Mouse (Mus musculus): ENCODE measurements around the gene Nucks1. TPM values are rescaled to one million over a fixed set of nuclear protein-coding genes. Genes with fewer than 3 reads are reported as not detected.

Nucks1 gene
- polyA plus RNA-seq, 1 experiment = 20.6 TPM

GRCm38 (mm10) chr1:131968983-131969382 is 58.6 kb downstream of the Nucks1 start:
- no peaks in the 10 kb centered on the region for H3K36me3 ChIP-seq (ENCODE audit: control insufficient read depth, insufficient read depth)
- H3K4me2 ChIP-seq (ENCODE audit: low read depth) = no peak overlapping the region
- TF ChIP-seq REST (IDR thresholded peaks at IDR 0.05; ENCODE audit: insufficient read depth, insufficient read length) (no peak), SRF (IDR thresholded peaks at IDR 0.05; ENCODE audit: control insufficient read depth, insufficient read length, low read depth) (no peak), USF1 (IDR thresholded peaks at IDR 0.05; ENCODE audit: low read depth) (no peak), MYOG (IDR thresholded peaks at IDR 0.05; ENCODE audit: control insufficient read depth in 1 of 3, insufficient read depth in 1 of 3, insufficient read length in 2 of 3, low read depth in 2 of 3) (no peak), POLR2AphosphoS2 (IDR thresholded peaks at IDR 0.05; ENCODE audit: insufficient read length, low read depth) (no peak), MYOD1 (IDR thresholded peaks at IDR 0.05; ENCODE audit: control insufficient read depth in 1 of 3, insufficient read length in 2 of 3, low read depth in 2 of 3) (no peak), MAX (IDR thresholded peaks at IDR 0.05; ENCODE audit: low read depth) (no peak), POLR2A (IDR thresholded peaks at IDR 0.05; ENCODE audit: insufficient read length, low read depth) (no peak), CEBPB (IDR thresholded peaks at IDR 0.05; ENCODE audit: insufficient read depth, poor library complexity, severe bottlenecking) (no peak), TCF3 (IDR thresholded peaks at IDR 0.05; ENCODE audit: insufficient read length, low read depth) (no peak), E2F4 (IDR thresholded peaks at IDR 0.05; ENCODE audit: insufficient read depth) (no peak), TCF12 (IDR thresholded peaks at IDR 0.05; ENCODE audit: insufficient read depth, poor library complexity, severe bottlenecking) (no peak)
- no peak overlapping the region for H3ac ChIP-seq (ENCODE audit: control insufficient read depth, insufficient read length)
- H3K27me3 ChIP-seq (ENCODE audit: control insufficient read depth, insufficient read depth, insufficient read length) = peaks cover 78% of the 10 kb centered on the region
- no peaks in the 10 kb centered on the region for H3K79me2 ChIP-seq (ENCODE audit: control insufficient read depth, insufficient read depth)
- H3K4me3 ChIP-seq = no peak overlapping the region

DNA sequence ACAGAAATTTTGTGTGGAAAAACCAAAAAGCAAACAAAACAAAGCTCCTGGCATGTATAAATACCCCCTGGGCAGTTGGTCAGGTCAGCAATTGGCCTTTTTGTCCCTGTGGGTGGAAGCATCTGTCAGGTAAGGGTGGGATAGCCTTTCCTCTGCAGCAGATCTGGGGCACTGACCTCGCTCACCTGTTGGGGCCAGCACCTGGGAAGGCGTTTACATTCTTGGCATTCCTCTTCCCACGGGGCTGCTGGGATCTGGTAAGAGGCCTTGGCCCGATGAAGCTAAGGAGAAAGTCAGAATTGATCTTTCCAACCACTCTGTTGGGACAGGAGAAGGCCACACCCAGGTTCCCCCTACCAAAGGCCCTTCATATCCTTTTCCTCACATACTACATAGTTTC is 59.5 kb downstream of the Nucks1 start:
- H3K4me3 ChIP-seq = no peak overlapping the region
- TF ChIP-seq MAX (IDR thresholded peaks at IDR 0.05; ENCODE audit: low read depth) = no peak
- TF ChIP-seq SRF (IDR thresholded peaks at IDR 0.05; ENCODE audit: control insufficient read depth, insufficient read length, low read depth) = no peak
- TF ChIP-seq TCF3 (IDR thresholded peaks at IDR 0.05; ENCODE audit: insufficient read length, low read depth) = no peak
- TF ChIP-seq E2F4 (IDR thresholded peaks at IDR 0.05; ENCODE audit: insufficient read depth) = no peak
- TF ChIP-seq TCF12 (IDR thresholded peaks at IDR 0.05; ENCODE audit: insufficient read depth, poor library complexity, severe bottlenecking) = no peak
- no peak for TF ChIP-seq POLR2A (IDR thresholded peaks at IDR 0.05; ENCODE audit: insufficient read length, low read depth)
- no peak for TF ChIP-seq USF1 (IDR thresholded peaks at IDR 0.05; ENCODE audit: low read depth)
- TF ChIP-seq CEBPB (IDR thresholded peaks at IDR 0.05; ENCODE audit: insufficient read depth, poor library complexity, severe bottlenecking) = no peak
- TF ChIP-seq MYOD1 (IDR thresholded peaks at IDR 0.05; ENCODE audit: control insufficient read depth in 1 of 3, insufficient read length in 2 of 3, low read depth in 2 of 3) = no peak
- TF ChIP-seq REST (IDR thresholded peaks at IDR 0.05; ENCODE audit: insufficient read depth, insufficient read length) = no peak
- peaks cover 78% of the 10 kb centered on the region for H3K27me3 ChIP-seq (ENCODE audit: control insufficient read depth, insufficient read depth, insufficient read length)

GRCm38 (mm10) chr1:131970322-131970660 is 60.0 kb downstream of the Nucks1 start:
- TF ChIP-seq TCF3 (IDR thresholded peaks at IDR 0.05; ENCODE audit: insufficient read length, low read depth) (no peak), TCF12 (IDR thresholded peaks at IDR 0.05; ENCODE audit: insufficient read depth, poor library complexity, severe bottlenecking) (no peak), MYOG (IDR thresholded peaks at IDR 0.05; ENCODE audit: control insufficient read depth in 1 of 3, insufficient read depth in 1 of 3, insufficient read length in 2 of 3, low read depth in 2 of 3) (no peak), E2F4 (IDR thresholded peaks at IDR 0.05; ENCODE audit: insufficient read depth) (no peak), CEBPB (IDR thresholded peaks at IDR 0.05; ENCODE audit: insufficient read depth, poor library complexity, severe bottlenecking) (no peak), POLR2A (IDR thresholded peaks at IDR 0.05; ENCODE audit: insufficient read length, low read depth) (no peak), MYOD1 (IDR thresholded peaks at IDR 0.05; ENCODE audit: control insufficient read depth in 1 of 3, insufficient read length in 2 of 3, low read depth in 2 of 3) (no peak), USF1 (IDR thresholded peaks at IDR 0.05; ENCODE audit: low read depth) (no peak), REST (IDR thresholded peaks at IDR 0.05; ENCODE audit: insufficient read depth, insufficient read length) (no peak), POLR2AphosphoS2 (IDR thresholded peaks at IDR 0.05; ENCODE audit: insufficient read length, low read depth) (no peak)
- Histone ChIP-seq H3ac (ENCODE audit: control insufficient read depth, insufficient read length) (no peak overlapping the region), H3K36me3 (ENCODE audit: control insufficient read depth, insufficient read depth) (no peaks in the 10 kb centered on the region), H3K27me3 (ENCODE audit: control insufficient read depth, insufficient read depth, insufficient read length) (peaks cover 80% of the 10 kb centered on the region), H3K4me3 (no peak overlapping the region), H3K4me2 (ENCODE audit: low read depth) (no peak overlapping the region), H3K79me2 (ENCODE audit: control insufficient read depth, insufficient read depth) (no peaks in the 10 kb centered on the region)

More for the DNA sequence above, 59.5 kb downstream of the Nucks1 start:
- H3K79me2 ChIP-seq (ENCODE audit: control insufficient read depth, insufficient read depth) = no peaks in the 10 kb centered on the region
- H3K4me2 ChIP-seq (ENCODE audit: low read depth) = no peak overlapping the region
- no peak overlapping the region for H3ac ChIP-seq (ENCODE audit: control insufficient read depth, insufficient read length)
- no peaks in the 10 kb centered on the region for H3K36me3 ChIP-seq (ENCODE audit: control insufficient read depth, insufficient read depth)

DNA sequence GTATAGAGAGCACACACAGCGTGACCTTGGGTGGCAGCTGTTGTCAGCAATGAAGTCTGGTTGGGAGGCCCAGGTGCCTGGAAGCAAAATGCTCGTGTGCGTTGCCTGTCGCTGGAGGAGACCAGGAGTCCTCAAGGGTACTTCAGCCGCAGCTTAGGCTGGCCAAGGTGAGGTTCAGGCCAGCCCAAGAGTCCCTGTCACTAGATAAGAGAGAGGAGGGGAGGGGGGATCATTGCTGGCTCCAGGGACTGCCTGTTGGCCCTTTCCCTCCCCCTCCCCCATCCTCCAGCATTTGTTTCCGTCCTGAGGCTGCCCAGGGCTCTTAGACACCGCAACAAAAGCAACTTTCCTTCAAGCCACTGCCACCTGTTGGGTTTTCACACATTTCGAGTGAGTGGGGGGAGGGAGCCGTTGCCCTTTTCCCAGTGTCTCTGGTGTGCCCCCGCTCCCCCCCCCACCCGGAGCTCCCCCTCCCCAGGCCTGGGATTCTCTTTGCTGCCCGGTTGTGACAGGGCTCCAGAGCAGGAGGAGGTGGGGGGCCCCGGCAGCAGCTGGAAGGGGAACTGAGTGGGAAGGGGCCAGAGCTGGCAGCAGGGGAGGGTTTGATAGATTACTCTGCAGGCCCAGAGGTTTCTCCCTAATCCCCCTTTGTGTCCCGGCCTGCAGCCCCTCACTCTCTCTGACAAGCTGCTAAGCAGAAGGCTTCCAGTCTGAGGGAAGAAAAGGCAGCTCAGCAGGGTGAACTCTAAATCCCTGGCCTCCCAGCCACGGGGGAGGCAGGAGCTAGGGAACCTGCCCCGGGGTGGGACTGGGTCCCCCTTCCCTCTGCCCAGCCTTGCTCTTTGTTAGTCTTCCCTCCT is 60.6 kb downstream of the Nucks1 start:
- TF ChIP-seq MYOD1 (IDR thresholded peaks at IDR 0.05; ENCODE audit: control insufficient read depth in 1 of 3, insufficient read length in 2 of 3, low read depth in 2 of 3) (peak in 1 of 3 experiments; percentile 5), CEBPB (IDR thresholded peaks at IDR 0.05; ENCODE audit: insufficient read depth, poor library complexity, severe bottlenecking) (no peak), MYOG (IDR thresholded peaks at IDR 0.05; ENCODE audit: control insufficient read depth in 1 of 3, insufficient read depth in 1 of 3, insufficient read length in 2 of 3, low read depth in 2 of 3) (peak in 1 of 3 experiments; percentile 36)
- peaks cover 80% of the 10 kb centered on the region for H3K27me3 ChIP-seq (ENCODE audit: control insufficient read depth, insufficient read depth, insufficient read length)
- no peak overlapping the region for H3K4me2 ChIP-seq (ENCODE audit: low read depth)
- no peak overlapping the region for H3K4me3 ChIP-seq
- H3K79me2 ChIP-seq (ENCODE audit: control insufficient read depth, insufficient read depth) = no peaks in the 10 kb centered on the region
- no peaks in the 10 kb centered on the region for H3K36me3 ChIP-seq (ENCODE audit: control insufficient read depth, insufficient read depth)
- H3ac ChIP-seq (ENCODE audit: control insufficient read depth, insufficient read length) = no peak overlapping the region

All from myocyte (in vitro differentiated cells).